13 mouse cellular contexts compared by ENCODE assay signal in the genomic region with DNA sequence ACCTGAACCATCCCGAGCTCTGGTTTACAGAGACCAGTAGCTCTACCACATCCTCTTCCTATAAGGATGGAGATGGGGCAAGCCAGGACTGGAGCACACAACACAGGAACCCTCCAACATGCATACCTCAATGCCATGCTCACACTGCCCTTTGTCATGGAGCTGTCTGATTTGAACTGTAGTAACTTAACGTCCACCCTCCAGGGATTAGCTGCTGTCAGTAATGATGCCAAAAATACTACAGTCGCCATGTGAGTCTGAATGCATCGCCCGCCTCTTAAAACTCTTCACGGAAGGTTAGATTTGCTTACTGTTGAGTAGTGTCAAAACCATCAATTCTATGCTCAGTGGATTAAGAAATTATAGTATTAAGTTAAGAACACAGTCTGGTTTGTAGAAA.
"Had no signal": no experiment of that assay in that cellular context is flagged by ENCODE, and none has a peak within 500 bp of the region (broad histone marks: within the 10 kb centered on the region; RNA-seq: fewer than 3 reads in every experiment).

No protein-coding gene starts in this region.

- ATAC-seq: lung, postnatal 0 days had no signal

- H3K9ac ChIP-seq: limb, embryonic 13.5 days; liver, embryonic 14.5 days; neural tube, embryonic 12.5 days had no signal

- H3K36me3 ChIP-seq: limb, embryonic 13.5 days; neural tube, embryonic 12.5 days had no signal

- H3K4me2 ChIP-seq: limb, embryonic 13.5 days; neural tube, embryonic 12.5 days had no signal

- H3K9me3 ChIP-seq: limb, embryonic 13.5 days; neural tube, embryonic 12.5 days had no signal

- H3K27me3 ChIP-seq: limb, embryonic 13.5 days; neural tube, embryonic 12.5 days had no signal

- H3K4me3 ChIP-seq: limb, embryonic 13.5 days; neural tube, embryonic 12.5 days had no signal

- H3K27ac ChIP-seq: limb, embryonic 13.5 days; liver, embryonic 14.5 days; neural tube, embryonic 12.5 days; stomach, postnatal 0 days had no signal

- H3K4me1 ChIP-seq: limb, embryonic 13.5 days; neural tube, embryonic 12.5 days had no signal

- DNase-seq: kidney, postnatal 10 days; left cerebral cortex, postnatal 4 days; lung, adult 18-20 months; lung, postnatal 36 days; midbrain, embryonic 14.5 days; retina, postnatal 1 day; right cerebral cortex, postnatal 4 days; thymus, postnatal 4 days had no signal
